Mouse (Mus musculus) neural tube, embryonic 11.5 days (tissue): Measurements from ENCODE around the gene Lgals12. TPM values are rescaled to one million over a fixed set of nuclear protein-coding genes. Genes with fewer than 3 reads are reported as not detected.
A peak's percentile ranks its signal among the peaks of the same experiment; 100 is the strongest.

Source experiments
- ATAC-seq: fragments of 200-750 bp; cut with Nextera tagmentation; 2 replicates; pipeline ENCODE4 v1.8.0; 2017; ENCODE audit warnings: moderate number of reproducible peaks, mild to moderate bottlenecking, moderate TSS enrichment, moderate library complexity; ENCODE audit not compliant: insufficient read depth, low FRiP score, low TSS enrichment
- DNase-seq: peaks from one replicate; pipeline ENCODE4 v3.0.0-alpha.2; 2015; ENCODE audit warnings: low spot score
- H3K27ac ChIP-seq: fragments of 300-500 bp; sonication (generic); 2 replicates; pipeline ENCODE4 v1.5.1; 2014; ENCODE audit warnings: low read depth, mild to moderate bottlenecking, low read length
- H3K27me3 ChIP-seq: fragments of 300-500 bp; sonication (generic); 2 replicates; pipeline ENCODE4 v1.6.1; 2014; ENCODE audit warnings: mild to moderate bottlenecking, low read length, mixed read lengths; ENCODE audit not compliant: control insufficient read depth, insufficient read depth
- H3K36me3 ChIP-seq: fragments of 300-500 bp; sonication (generic); 2 replicates; pipeline ENCODE4 v1.6.1; 2014; ENCODE audit warnings: mild to moderate bottlenecking, low read length, moderate library complexity, mixed read lengths; ENCODE audit not compliant: control insufficient read depth, insufficient read depth
- H3K4me1 ChIP-seq: fragments of 300-500 bp; sonication (generic); 2 replicates; pipeline ENCODE4 v1.6.1; 2014; ENCODE audit warnings: low read length, mixed read lengths; ENCODE audit not compliant: control insufficient read depth, insufficient read depth
- H3K4me2 ChIP-seq: fragments of 300-500 bp; sonication (generic); 2 replicates; pipeline ENCODE4 v1.6.1; 2014; ENCODE audit warnings: low read depth, mild to moderate bottlenecking, moderate library complexity
- H3K4me3 ChIP-seq: fragments of 300-500 bp; sonication (generic); 2 replicates; pipeline ENCODE4 v1.5.1; 2014; ENCODE audit warnings: low read depth, low read length
- H3K9ac ChIP-seq: fragments of 300-500 bp; sonication (generic); 2 replicates; pipeline ENCODE4 v1.6.1; 2014; ENCODE audit warnings: mild to moderate bottlenecking, low read length
- H3K9me3 ChIP-seq: fragments of 300-500 bp; sonication (generic); 2 replicates; pipeline ENCODE4 v1.6.1; 2016; ENCODE audit warnings: low read length; ENCODE audit not compliant: control insufficient read depth
- WGBS: fragments of 180-500 bp; shearing (Covaris S2); extraction: QIAGEN DNeasy Blood & Tissue Kit; methylation state at CpG from one replicate; pipeline ENCODE4 v1.1.7; 2014; 5-methylcytosine and 5-hydroxymethylcytosine counted together
- polyA plus RNA-seq: library from polyadenylated mRNA; unstranded; fragments of >200 nt; fragmentation: Nextera tagmentation; extraction: Ambion mirVana; gene quantifications from 2 replicates; pipeline ENCODE4 v1.2.1, GENCODE M21; 2014

The Lgals12 gene
- polyA plus RNA-seq, 1 experiment from 2014 or later, result not detected

DNA sequence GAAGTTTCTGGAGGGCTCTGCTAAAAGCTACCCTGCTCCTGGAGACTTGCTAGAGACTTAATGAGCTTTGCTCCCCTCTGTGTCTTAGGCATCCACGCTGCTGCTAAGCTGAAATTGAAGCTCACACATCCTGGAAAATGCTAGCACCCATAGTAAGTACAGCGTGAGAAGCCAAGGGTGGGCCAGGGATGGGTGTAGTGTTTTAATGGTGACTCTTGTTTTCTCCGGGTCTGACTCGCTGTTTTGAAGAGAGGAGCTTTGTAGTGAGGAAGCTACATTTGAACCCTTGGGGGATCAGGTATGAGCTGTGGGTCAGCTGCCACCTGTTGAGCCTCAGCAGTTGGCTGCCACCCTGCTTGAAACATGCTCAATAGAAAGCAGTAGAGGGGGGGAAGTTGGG is 49.1 kb downstream of the Lgals12 start:
- Histone ChIP-seq H3K4me2 (peak overlapping the region; percentile 78), H3K9me3 (no peaks in the 10 kb centered on the region), H3K27me3 (no peaks in the 10 kb centered on the region), H3K4me3 (peak overlapping the region; percentile 38; the same call in 1 of the 2 replicates), H3K4me1 (0 out of 2 replicates have a peak, but pooled peaks cover 5% of the 10 kb centered on the region), H3K36me3 (no peaks in the 10 kb centered on the region), H3K27ac (no peak overlapping the region), H3K9ac (no peak overlapping the region; the same call in 1 of the 2 replicates)
- no peak for DNase-seq
- no peak for ATAC-seq
- WGBS, result 4% methylated on average over 4 of the region's 4 CpGs

DNA sequence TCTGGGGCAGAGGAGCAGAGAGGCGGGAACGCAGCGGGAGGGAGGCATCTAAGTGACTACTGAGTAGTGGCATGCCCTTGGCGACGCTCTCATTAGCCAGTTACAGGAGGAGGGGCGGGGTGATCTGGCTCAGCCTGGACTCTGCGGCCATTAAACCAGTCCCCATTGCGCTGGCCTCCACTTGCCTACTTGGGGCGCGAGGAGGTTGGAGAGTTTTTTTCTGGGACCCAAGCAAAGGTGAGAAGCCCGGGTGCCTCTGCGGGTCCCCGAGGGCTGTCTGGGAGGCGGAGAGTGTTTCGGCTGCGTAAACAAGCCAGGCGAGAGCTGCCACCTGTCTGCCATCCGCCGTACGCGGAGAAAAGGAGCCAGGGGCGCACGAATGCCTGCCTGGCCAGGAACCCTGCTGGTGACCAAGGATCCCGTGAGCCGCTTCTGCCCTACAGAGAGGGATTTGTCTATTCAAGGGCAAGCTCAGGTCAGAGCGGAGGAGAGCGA is 49.6 kb downstream of the Lgals12 start, which contains the start of gene Pla2g16:
Gene Pla2g16, plus strand, starts transcription at position 132 of the 495 bp plus-strand sequence.
- H3K9ac ChIP-seq, result peak within 1 kb of the TSS; percentile 29
- ATAC-seq (no peak), DNase-seq (peak; percentile 67)
- no peak within 1 kb of the TSS for H3K27ac ChIP-seq
- 0 out of 2 replicates have a peak, but pooled peaks cover 5% of the 10 kb centered on the region for H3K4me1 ChIP-seq
- no peaks in the 10 kb centered on the region for H3K27me3 ChIP-seq
- H3K4me3 ChIP-seq, result peak within 1 kb of the TSS; percentile 38
- 0% methylated on average over 27 of the region's 27 CpGs for WGBS
- H3K9me3 ChIP-seq, result no peaks in the 10 kb centered on the region
- H3K36me3 ChIP-seq, result no peaks in the 10 kb centered on the region
- H3K4me2 ChIP-seq, result peak within 1 kb of the TSS; percentile 78

DNA sequence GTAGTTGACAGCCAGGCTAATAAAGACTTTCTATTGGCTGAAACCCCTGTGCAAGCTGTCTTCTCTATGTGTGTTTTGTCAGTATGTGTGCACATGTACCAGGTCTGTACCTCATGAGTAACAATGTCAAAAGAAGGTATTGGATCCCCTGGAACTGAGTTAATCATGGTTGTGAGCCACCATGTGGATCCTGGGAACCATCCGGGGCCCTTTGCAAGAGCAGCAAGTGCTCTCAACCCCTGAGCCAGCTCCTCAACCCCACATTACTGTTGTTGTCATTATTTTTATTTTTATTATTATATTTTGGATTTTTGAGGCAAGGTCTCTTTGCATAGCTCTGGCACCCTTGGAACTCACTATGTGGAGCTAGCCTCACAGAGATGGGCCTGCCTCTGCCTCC is 50.4 kb downstream of the Lgals12 start:
- Histone ChIP-seq H3K27me3 (no peaks in the 10 kb centered on the region), H3K4me2 (no peak overlapping the region), H3K4me3 (no peak overlapping the region), H3K9ac (no peak overlapping the region), H3K4me1 (0 out of 2 replicates have a peak, but pooled peaks cover 5% of the 10 kb centered on the region), H3K9me3 (no peaks in the 10 kb centered on the region), H3K27ac (no peak overlapping the region), H3K36me3 (no peaks in the 10 kb centered on the region)
- ATAC-seq (no peak), DNase-seq (no peak)
- 80% methylated on average over 1 of the region's 1 CpGs for WGBS

DNA sequence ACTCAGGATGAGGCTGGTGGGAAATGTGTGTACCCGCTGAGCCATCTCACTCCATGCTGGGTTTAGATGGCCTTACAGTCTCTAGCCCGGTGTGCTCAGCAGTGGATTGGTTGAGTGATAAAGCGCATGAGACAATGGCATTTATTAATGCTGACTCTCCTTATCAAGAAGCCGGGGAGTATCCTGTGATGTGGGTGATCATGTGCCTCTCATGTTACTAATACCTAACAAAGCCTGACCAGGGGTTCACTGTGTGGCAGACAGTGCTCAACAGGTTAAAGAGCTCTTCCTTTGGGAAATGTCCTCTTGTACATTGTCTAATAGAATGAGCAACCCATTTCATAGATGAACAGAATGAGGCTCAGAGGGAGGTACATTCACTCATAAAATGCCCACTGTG is 52.1 kb downstream of the Lgals12 start:
- no peaks in the 10 kb centered on the region for H3K9me3 ChIP-seq
- ATAC-seq (no peak), DNase-seq (no peak)
- H3K4me2 ChIP-seq, result no peak overlapping the region
- WGBS, result 68% methylated on average over 4 of the region's 4 CpGs
- no peak overlapping the region for H3K9ac ChIP-seq
- H3K4me1 ChIP-seq, result 0 out of 2 replicates have a peak, but pooled peaks cover 5% of the 10 kb centered on the region
- H3K27ac ChIP-seq, result no peak overlapping the region
- H3K4me3 ChIP-seq, result no peak overlapping the region
- H3K27me3 ChIP-seq, result no peaks in the 10 kb centered on the region
- no peaks in the 10 kb centered on the region for H3K36me3 ChIP-seq

DNA sequence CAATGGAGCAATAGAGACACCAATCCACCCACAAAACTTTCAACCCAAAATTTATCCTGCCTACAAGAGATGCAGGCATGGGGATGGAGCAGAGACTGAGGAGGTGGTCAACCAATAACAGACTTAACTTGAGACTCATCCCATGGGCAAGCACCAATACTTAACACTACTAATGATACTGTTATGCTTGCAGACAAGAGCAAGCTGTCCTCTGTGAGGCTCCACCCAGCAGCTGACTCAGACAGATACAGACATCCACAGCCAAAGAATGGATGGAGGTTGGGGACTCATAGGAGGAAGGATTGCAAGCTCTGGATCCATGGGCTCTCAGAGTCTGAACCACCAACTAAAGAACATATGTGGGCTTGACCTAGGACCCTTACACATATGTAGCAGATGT is 53.6 kb downstream of the Lgals12 start:
- DNase-seq (no peak), ATAC-seq (no peak)
- Histone ChIP-seq H3K4me2 (no peak overlapping the region), H3K4me1 (0 out of 2 replicates have a peak, but pooled peaks cover 5% of the 10 kb centered on the region), H3K9me3 (no peaks in the 10 kb centered on the region), H3K27me3 (no peaks in the 10 kb centered on the region), H3K4me3 (no peak overlapping the region), H3K9ac (no peak overlapping the region), H3K36me3 (no peaks in the 10 kb centered on the region), H3K27ac (no peak overlapping the region)

DNA sequence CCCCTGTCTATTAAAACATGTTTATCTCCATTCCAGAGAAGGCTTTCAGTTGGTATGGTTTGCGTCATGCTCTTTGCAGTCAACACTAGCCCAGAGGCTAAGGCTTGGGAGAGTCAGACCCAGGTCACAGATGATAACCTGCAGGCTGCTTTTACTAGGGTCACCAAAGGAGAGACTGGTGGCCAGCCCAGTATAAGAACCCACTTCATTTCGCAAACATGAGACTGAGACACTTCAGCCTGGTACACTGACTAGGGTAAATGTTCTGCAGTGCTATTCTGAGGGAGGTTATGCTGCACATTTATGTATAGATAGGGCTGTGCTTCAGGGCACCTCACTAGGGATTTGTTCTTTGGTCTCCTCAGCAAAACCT is 54.7 kb downstream of the Lgals12 start:
- no peak for DNase-seq
- Histone ChIP-seq H3K4me1 (no peaks in the 10 kb centered on the region), H3K9me3 (no peaks in the 10 kb centered on the region), H3K9ac (no peak overlapping the region), H3K4me3 (no peak overlapping the region), H3K27ac (no peak overlapping the region), H3K27me3 (no peaks in the 10 kb centered on the region), H3K36me3 (no peaks in the 10 kb centered on the region), H3K4me2 (no peak overlapping the region)
- ATAC-seq, result no peak
- 90% methylated on average over 2 of the region's 2 CpGs for WGBS

DNA sequence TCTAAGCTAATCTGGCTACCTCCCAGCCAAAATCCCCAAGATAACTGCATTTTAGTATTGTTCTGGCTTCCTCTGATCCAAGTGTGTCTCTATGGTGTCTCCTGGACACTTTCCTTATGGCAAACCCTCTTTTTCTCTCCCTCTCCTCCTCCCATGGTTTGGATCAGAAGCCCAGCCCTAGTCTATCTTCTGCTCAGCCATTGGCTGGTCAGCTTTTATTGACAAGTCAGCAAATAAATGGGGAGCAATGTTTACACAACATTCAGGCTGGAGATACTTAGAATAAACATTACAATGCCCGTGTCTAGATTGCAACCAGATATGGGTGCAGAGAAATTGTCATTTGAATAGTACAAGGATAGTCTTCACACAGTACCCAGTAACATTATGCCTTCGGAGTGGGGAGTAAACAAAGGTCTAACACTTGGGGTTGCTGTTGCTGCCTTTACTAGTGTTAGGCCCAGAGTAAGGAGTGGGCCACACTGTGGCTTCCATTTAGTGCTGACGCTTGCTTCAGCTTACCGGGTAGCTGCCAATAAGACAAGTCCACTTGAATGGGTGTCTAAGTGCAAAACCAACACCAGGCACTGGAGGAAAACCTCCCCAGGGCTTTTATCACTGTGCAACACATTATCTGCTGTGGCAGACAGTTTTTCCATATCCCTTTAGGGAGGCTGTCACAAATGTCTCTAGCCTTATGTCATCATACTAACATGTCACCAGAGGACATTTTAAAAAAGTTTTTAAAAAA is 55.3 kb downstream of the Lgals12 start:
- H3K4me2 ChIP-seq, result no peak overlapping the region
- no peak overlapping the region for H3K27ac ChIP-seq
- no peaks in the 10 kb centered on the region for H3K9me3 ChIP-seq
- H3K9ac ChIP-seq, result no peak overlapping the region
- no peak for ATAC-seq
- WGBS, result 66% methylated on average over 4 of the region's 4 CpGs
- no peak overlapping the region for H3K4me3 ChIP-seq
- no peaks in the 10 kb centered on the region for H3K36me3 ChIP-seq
- no peaks in the 10 kb centered on the region for H3K4me1 ChIP-seq
- no peak for DNase-seq
- H3K27me3 ChIP-seq, result no peaks in the 10 kb centered on the region

DNA sequence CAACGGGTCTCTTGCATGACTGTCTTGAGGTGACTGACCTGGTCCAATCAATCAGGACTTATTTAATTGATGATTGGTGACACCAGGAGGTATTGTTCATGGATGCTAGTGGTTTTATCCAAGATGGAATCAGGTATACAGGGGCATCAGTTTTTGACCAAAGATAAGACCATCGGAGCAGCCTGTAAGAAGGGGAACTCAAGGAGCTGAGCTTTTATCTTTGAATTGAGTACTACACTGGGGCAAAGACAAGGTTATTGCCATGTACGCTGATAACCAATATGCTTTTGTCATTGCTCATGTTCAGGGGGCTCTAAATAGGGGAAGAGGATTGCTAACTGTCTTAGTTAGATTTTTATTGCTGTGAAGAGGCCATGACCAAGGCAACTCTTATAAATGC is 58.1 kb downstream of the Lgals12 start:
- no peak overlapping the region for H3K4me2 ChIP-seq
- 91% methylated on average over 3 of the region's 3 CpGs for WGBS
- no peak for ATAC-seq
- H3K9me3 ChIP-seq, result no peaks in the 10 kb centered on the region
- no peaks in the 10 kb centered on the region for H3K36me3 ChIP-seq
- H3K9ac ChIP-seq, result no peak overlapping the region
- no peaks in the 10 kb centered on the region for H3K4me1 ChIP-seq
- no peak for DNase-seq
- H3K4me3 ChIP-seq, result no peak overlapping the region
- H3K27ac ChIP-seq, result no peak overlapping the region
- H3K27me3 ChIP-seq, result no peaks in the 10 kb centered on the region
